Mouse (Mus musculus) limb, embryonic 14.5 days (tissue): ENCODE data around the gene Mycbp2. TPM values are rescaled to one million over a fixed set of nuclear protein-coding genes. Genes with fewer than 3 reads are reported as not detected.

Experiments
- ATAC-seq: fragments of 200-750 bp; cut with Nextera tagmentation; 2 replicates; pipeline ENCODE4 v1.8.0; 2017; ENCODE audit warnings: low read depth, moderate number of reproducible peaks, moderate TSS enrichment; ENCODE audit not compliant: low FRiP score
- DNase-seq: peaks from one replicate; pipeline ENCODE4 v3.0.0-alpha.2; 2015; ENCODE audit warnings: low spot score
- H3K27ac ChIP-seq: fragments of 300-500 bp; sonication (generic); replicated peaks from 2 replicates; pipeline ENCODE4 v1.5.1; 2014; ENCODE audit warnings: low read depth, mild to moderate bottlenecking, low read length, moderate library complexity, mixed read lengths
- H3K27me3 ChIP-seq: fragments of 300-500 bp; sonication (generic); 2 replicates; pipeline ENCODE4 v1.6.1; 2014; ENCODE audit warnings: low read length, mixed read lengths; ENCODE audit not compliant: control insufficient read depth, insufficient read depth
- H3K36me3 ChIP-seq: fragments of 300-500 bp; sonication (generic); 2 replicates; pipeline ENCODE4 v1.6.1; 2014; ENCODE audit warnings: mild to moderate bottlenecking, low read length, moderate library complexity, mixed read lengths; ENCODE audit not compliant: control insufficient read depth, insufficient read depth
- H3K4me1 ChIP-seq: fragments of 300-500 bp; sonication (generic); 2 replicates; pipeline ENCODE4 v1.6.1; 2014; ENCODE audit warnings: antibody characterized with exemption, low read length, mixed read lengths; ENCODE audit not compliant: control insufficient read depth, insufficient read depth
- H3K4me2 ChIP-seq: fragments of 300-500 bp; sonication (generic); replicated peaks from 2 replicates; pipeline ENCODE4 v1.6.1; 2014; ENCODE audit warnings: low read depth, mild to moderate bottlenecking, low read length, moderate library complexity; ENCODE audit not compliant: severe bottlenecking
- H3K4me3 ChIP-seq: fragments of 300-500 bp; sonication (generic); replicated peaks from 2 replicates; pipeline ENCODE4 v1.5.1; 2014; ENCODE audit warnings: low read length
- H3K9ac ChIP-seq: fragments of 300-500 bp; sonication (generic); 2 replicates; pipeline ENCODE4 v1.6.1; 2014; ENCODE audit warnings: mild to moderate bottlenecking, low read depth, low read length, moderate library complexity; ENCODE audit not compliant: severe bottlenecking
- H3K9me3 ChIP-seq: fragments of 300-500 bp; sonication (generic); 2 replicates; pipeline ENCODE4 v1.6.1; 2016; ENCODE audit warnings: low read length; ENCODE audit not compliant: control insufficient read depth
- POLR2A ChIP-seq: fragments of 200-500 bp; IDR thresholded peaks from 2 replicates; pipeline ENCODE4 v1.8.0; 2012; ENCODE audit warnings: inconsistent platforms, mild to moderate bottlenecking, moderate library complexity, borderline replicate concordance; ENCODE audit not compliant: insufficient read depth, insufficient read length; ENCODE audit errors: extremely low read depth
- WGBS: fragments of 180-500 bp; shearing (Covaris S2); extraction: QIAGEN DNeasy Blood & Tissue Kit; methylation state at CpG from one replicate; pipeline ENCODE4 v1.1.7; 2014; 5-methylcytosine and 5-hydroxymethylcytosine counted together
- polyA plus RNA-seq, 2 experiments: library from polyadenylated mRNA; depleted of rRNA in 1 of 2; stranded (reverse) in 1 of 2; unstranded in 1 of 2; fragments of >200 nt; fragmentation: Nextera tagmentation in 1 of 2; extraction: Ambion mirVana in 1 of 2; gene quantifications; 2 replicates each; pipeline versions ENCODE4 v1.2.1 to v1.2.3; 2012 to 2014

Gene Mycbp2
- polyA plus RNA-seq, 2 experiments, result 33.3 to 43.1 TPM

GRCm38 (mm10) chr14:103098213-103098586, 248.4 kb downstream of the Mycbp2 start:
- peak overlapping the region; percentile 95 for H3K4me3 ChIP-seq
- no peak for DNase-seq
- peak overlapping the region; percentile 72 for H3K4me2 ChIP-seq
- H3K4me1 ChIP-seq, result peaks cover 8% of the 10 kb centered on the region; the same call in 1 of the 2 replicates
- peaks cover 11% of the 10 kb centered on the region; the same call in 1 of the 2 replicates for H3K36me3 ChIP-seq
- H3K27ac ChIP-seq, result peak overlapping the region; percentile 99
- ATAC-seq, result no peak
- WGBS, result 4% methylated on average over 2 of the region's 2 CpGs
- no peaks in the 10 kb centered on the region for H3K27me3 ChIP-seq
- TF ChIP-seq POLR2A, result no peak
- no peaks in the 10 kb centered on the region for H3K9me3 ChIP-seq
- H3K9ac ChIP-seq, result peak overlapping the region; percentile 100

GRCm38 (mm10) chr14:103096621-103097020, 250.0 kb downstream of the Mycbp2 start:
- peaks cover 21% of the 10 kb centered on the region for H3K36me3 ChIP-seq
- WGBS, result 91% methylated on average over 6 of the region's 6 CpGs
- H3K4me2 ChIP-seq, result no peak overlapping the region
- H3K9ac ChIP-seq, result no peak overlapping the region
- no peak for TF ChIP-seq POLR2A
- ATAC-seq (no peak), DNase-seq (no peak)
- H3K4me3 ChIP-seq, result no peak overlapping the region
- H3K4me1 ChIP-seq, result peaks cover 8% of the 10 kb centered on the region; the same call in 1 of the 2 replicates
- H3K27ac ChIP-seq, result no peak overlapping the region
- no peaks in the 10 kb centered on the region for H3K9me3 ChIP-seq
- no peaks in the 10 kb centered on the region for H3K27me3 ChIP-seq

GRCm38 (mm10) chr14:103095826-103096225, 250.8 kb downstream of the Mycbp2 start:
- H3K4me3 ChIP-seq, result no peak overlapping the region
- no peaks in the 10 kb centered on the region for H3K27me3 ChIP-seq
- ATAC-seq (no peak), DNase-seq (no peak)
- peaks cover 8% of the 10 kb centered on the region; the same call in 1 of the 2 replicates for H3K4me1 ChIP-seq
- H3K9ac ChIP-seq, result no peak overlapping the region
- peaks cover 29% of the 10 kb centered on the region for H3K36me3 ChIP-seq
- WGBS, result 94% methylated on average over 8 of the region's 8 CpGs
- no peak for TF ChIP-seq POLR2A
- no peak overlapping the region for H3K4me2 ChIP-seq
- no peaks in the 10 kb centered on the region for H3K9me3 ChIP-seq
- no peak overlapping the region for H3K27ac ChIP-seq

GRCm38 (mm10) chr14:103095036-103095435, 251.6 kb downstream of the Mycbp2 start:
- DNase-seq (no peak), ATAC-seq (no peak)
- H3K4me1 ChIP-seq, result peaks cover 8% of the 10 kb centered on the region; the same call in 1 of the 2 replicates
- no peak overlapping the region for H3K27ac ChIP-seq
- no peak overlapping the region for H3K9ac ChIP-seq
- no peaks in the 10 kb centered on the region for H3K27me3 ChIP-seq
- TF ChIP-seq POLR2A, result no peak
- WGBS, result 90% methylated on average over 8 of the region's 8 CpGs
- H3K4me3 ChIP-seq, result no peak overlapping the region
- H3K9me3 ChIP-seq, result no peaks in the 10 kb centered on the region
- H3K4me2 ChIP-seq, result no peak overlapping the region
- peaks cover 34% of the 10 kb centered on the region for H3K36me3 ChIP-seq

GRCm38 (mm10) chr14:103093670-103094069, 252.9 kb downstream of the Mycbp2 start:
- no peak overlapping the region for H3K27ac ChIP-seq
- no peak overlapping the region for H3K9ac ChIP-seq
- DNase-seq (no peak), ATAC-seq (no peak)
- peaks cover 43% of the 10 kb centered on the region for H3K36me3 ChIP-seq
- H3K4me3 ChIP-seq, result no peak overlapping the region
- H3K4me1 ChIP-seq, result peaks cover 8% of the 10 kb centered on the region; the same call in 1 of the 2 replicates
- H3K27me3 ChIP-seq, result no peaks in the 10 kb centered on the region
- 63% methylated on average over 4 of the region's 4 CpGs for WGBS
- H3K9me3 ChIP-seq, result no peaks in the 10 kb centered on the region
- H3K4me2 ChIP-seq, result no peak overlapping the region
- TF ChIP-seq POLR2A, result no peak

GRCm38 (mm10) chr14:103093236-103093635, 253.4 kb downstream of the Mycbp2 start:
- no peak for TF ChIP-seq POLR2A
- 77% methylated on average over 3 of the region's 3 CpGs for WGBS
- Histone ChIP-seq H3K36me3 (peaks cover 46% of the 10 kb centered on the region), H3K27me3 (no peaks in the 10 kb centered on the region), H3K9me3 (no peaks in the 10 kb centered on the region), H3K4me1 (peaks cover 8% of the 10 kb centered on the region; the same call in 1 of the 2 replicates), H3K27ac (no peak overlapping the region), H3K4me2 (no peak overlapping the region), H3K4me3 (no peak overlapping the region), H3K9ac (no peak overlapping the region)
- ATAC-seq (no peak), DNase-seq (no peak)
